ENCODE assay signal across 14 mouse cellular contexts in genomic region chr2:166489041-166489872, GRCm38 (mm10).
A peak's percentile ranks its signal among the peaks of the same experiment; 100 is the strongest.
DNase-seq lines count a peak whose midpoint lies in the region; ATAC-seq and TF ChIP-seq lines count a peak whose summit lies in the region.
"Had no signal": no experiment of that assay in that cellular context is flagged by ENCODE, and none has a peak within 500 bp of the region (broad histone marks: within the 10 kb centered on the region; RNA-seq: fewer than 3 reads in every experiment).

No protein-coding gene starts in this region.

- H3K4me3 ChIP-seq in forebrain, embryonic 11.5 days (ENCODE audit: low read depth, low read length) = no peak overlapping the region
- H3K4me3 ChIP-seq in forebrain, embryonic 16.5 days (replicated peaks; ENCODE audit: low read length) = no peak overlapping the region
- H3K4me3 ChIP-seq in midbrain, embryonic 13.5 days (replicated peaks) = no peak overlapping the region
- H3K4me3 ChIP-seq: layer of hippocampus, adult 2 months had no signal

- peaks cover 20% of the 10 kb centered on the region for H3K4me1 ChIP-seq in forebrain, embryonic 11.5 days (replicated peaks; ENCODE audit: control insufficient read depth, insufficient read depth, low read length)
- peaks cover 18% of the 10 kb centered on the region for H3K4me1 ChIP-seq in forebrain, embryonic 16.5 days (replicated peaks; ENCODE audit: control insufficient read depth, insufficient read depth, low read length)
- H3K4me1 ChIP-seq in midbrain, embryonic 13.5 days (replicated peaks) = peaks cover 47% of the 10 kb centered on the region

- peak; percentile 76 for ATAC-seq in forebrain, embryonic 11.5 days (replicated peaks; ENCODE audit: low FRiP score)
- no peak for ATAC-seq in forebrain, embryonic 16.5 days
- ATAC-seq in midbrain, embryonic 13.5 days = peak; percentile 67
- ATAC-seq in erythroid progenitor cell, adult 5-6 weeks (replicated peaks; ENCODE audit: low FRiP score, poor library complexity, severe bottlenecking) = no peak

- peak overlapping the region; percentile 85 for H3K27ac ChIP-seq in forebrain, embryonic 11.5 days (ENCODE audit: low read depth, low read length)
- no peak overlapping the region for H3K27ac ChIP-seq in forebrain, embryonic 16.5 days (ENCODE audit: low read length)
- peak overlapping the region; percentile 84 for H3K27ac ChIP-seq in midbrain, embryonic 13.5 days
- H3K27ac ChIP-seq: layer of hippocampus, adult 2 months had no signal

- H3K36me3 ChIP-seq in forebrain, embryonic 11.5 days (ENCODE audit: control insufficient read depth, insufficient read depth, low read length) = no peaks in the 10 kb centered on the region
- no peaks in the 10 kb centered on the region for H3K36me3 ChIP-seq in forebrain, embryonic 16.5 days (ENCODE audit: control insufficient read depth, insufficient read depth)
- H3K36me3 ChIP-seq in midbrain, embryonic 13.5 days = no peaks in the 10 kb centered on the region

- H3K4me2 ChIP-seq in forebrain, embryonic 11.5 days (ENCODE audit: low read depth, low read length, severe bottlenecking) = no peak overlapping the region
- H3K4me2 ChIP-seq in forebrain, embryonic 16.5 days (ENCODE audit: low read length) = no peak overlapping the region
- no peak overlapping the region; the same call in 1 of the 2 replicates for H3K4me2 ChIP-seq in midbrain, embryonic 13.5 days (replicated peaks)

- peak; percentile 78 for DNase-seq in forebrain, embryonic 11.5 days (ENCODE audit: low spot score)
- DNase-seq in brain, embryonic 14.5 days (ENCODE audit: low read depth) = peak; percentile 75
- DNase-seq in forelimb bud, embryonic 11.5 days (ENCODE audit: low read depth, low spot score) = peak; percentile 60
- no peak for DNase-seq in right cerebral cortex, postnatal 14 days
- DNase-seq in thymus, postnatal 0 days (ENCODE audit: low spot score) = no peak
- DNase-seq: adrenal gland, postnatal 10 days; cerebellum, adult 18-20 months; liver; lung, postnatal 14 days; thymus, adult 18-20 months had no signal

- no peak for TF ChIP-seq POLR2A in brain, embryonic 14.5 days (IDR thresholded peaks at IDR 0.05; ENCODE audit: borderline replicate concordance, extremely low read depth, insufficient read depth, insufficient read length, poor library complexity, severe bottlenecking)

- no peak for TF ChIP-seq CTCF in brain, embryonic 14.5 days (IDR thresholded peaks at IDR 0.05; ENCODE audit: borderline replicate concordance, extremely low read depth, insufficient read depth, insufficient read length)

- WGBS in forebrain, embryonic 11.5 days = 9% methylated on average over 15 of the region's 15 CpGs
- 20% methylated on average over 14 of the region's 15 CpGs for WGBS in forebrain, embryonic 16.5 days
- 10% methylated on average over 15 of the region's 15 CpGs for WGBS in midbrain, embryonic 13.5 days

- no peaks in the 10 kb centered on the region for H3K9me3 ChIP-seq in forebrain, embryonic 11.5 days (ENCODE audit: control insufficient read depth, low read length)
- H3K9me3 ChIP-seq in forebrain, embryonic 16.5 days (ENCODE audit: control insufficient read depth, low read length) = no peaks in the 10 kb centered on the region
- H3K9me3 ChIP-seq in midbrain, embryonic 13.5 days = no peaks in the 10 kb centered on the region

- H3K27me3 ChIP-seq in forebrain, embryonic 11.5 days (ENCODE audit: control insufficient read depth, insufficient read depth, low read length) = no peaks in the 10 kb centered on the region
- H3K27me3 ChIP-seq in forebrain, embryonic 16.5 days (replicated peaks; ENCODE audit: control insufficient read depth, insufficient read depth, low read length) = 0 out of 2 replicates have a peak, but pooled peaks cover 2% of the 10 kb centered on the region
- no peaks in the 10 kb centered on the region for H3K27me3 ChIP-seq in midbrain, embryonic 13.5 days

- H3K9ac ChIP-seq in forebrain, embryonic 11.5 days (ENCODE audit: low read length) = peak overlapping the region; percentile 41
- no peak overlapping the region for H3K9ac ChIP-seq in forebrain, embryonic 16.5 days (replicated peaks; ENCODE audit: low read depth, low read length)
- peak overlapping the region; percentile 32; the same call in 1 of the 2 replicates for H3K9ac ChIP-seq in midbrain, embryonic 13.5 days (replicated peaks)

Comparison
In these comparisons a context has a peak if more than half of its experiments do, and no peak if none do; other contexts are left out.
1. ATAC-seq: peak in forebrain, embryonic 11.5 days (single experiment) and midbrain, embryonic 13.5 days (single experiment); none in forebrain, embryonic 16.5 days (single experiment) and erythroid progenitor cell, adult 5-6 weeks (single experiment).
2. DNase-seq: peak in forebrain, embryonic 11.5 days (single experiment), brain, embryonic 14.5 days (single experiment) and forelimb bud, embryonic 11.5 days (single experiment); none in right cerebral cortex, postnatal 14 days (single experiment) and thymus, postnatal 0 days (single experiment).